Mouse (Mus musculus) kidney, postnatal 25 days (tissue): Measurements from ENCODE around the gene Olfr74.
"Not testable (repeated sequence)": the region's sequence is repeated elsewhere in the genome, so short reads cannot be mapped to it uniquely, and the experiment has no call there.

Experiments
- DNase-seq, 2 experiments: peaks; one replicate each; pipeline ENCODE4 v3.0.0; 2021; ENCODE audit warnings: mixed read lengths in 2 of 2

The Olfr74 gene

DNA sequence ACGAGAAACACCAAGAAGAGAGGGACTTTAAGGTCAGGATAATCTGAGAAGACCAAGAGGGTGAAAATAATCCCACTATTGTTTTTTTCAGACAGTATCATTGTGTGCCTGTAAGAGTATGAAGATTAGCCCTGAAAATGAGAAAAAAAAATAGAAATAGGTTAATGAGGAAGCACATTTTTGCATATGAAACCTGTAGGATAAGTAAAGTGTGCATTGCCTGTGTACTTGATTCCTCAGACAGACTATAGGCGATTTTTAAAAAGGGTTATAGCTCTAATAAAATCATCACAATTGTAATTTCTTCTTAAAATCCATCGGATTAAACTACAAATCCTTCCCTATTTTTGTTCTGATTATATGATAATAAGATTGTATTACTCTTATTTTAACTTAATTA is at the start of gene Olfr74:
Gene Olfr74 (minus strand): TSS at position 101 of the 400 bp plus-strand sequence.
- no peak for DNase-seq

DNA sequence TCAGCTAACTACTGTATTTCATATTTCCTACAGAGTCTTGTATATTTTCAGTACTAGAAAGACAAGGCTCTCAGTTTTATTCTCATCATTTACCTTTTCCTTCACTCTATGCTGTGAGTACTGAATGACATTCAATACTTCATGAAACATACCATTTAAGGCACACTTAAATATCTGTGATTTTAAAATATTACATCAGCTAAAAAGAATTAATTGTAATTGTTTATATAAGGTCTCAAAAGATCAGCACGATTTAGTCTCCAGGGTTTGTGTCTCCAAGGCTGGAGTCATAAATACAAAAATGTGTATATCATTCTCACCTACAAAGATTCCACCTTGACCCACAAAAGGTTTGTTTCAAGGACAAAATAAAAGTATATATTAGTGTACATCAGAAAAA is 48.0 kb upstream of the Olfr74 start, which contains the start of gene Olfr1161:
Gene Olfr1161 (plus strand): TSS at position 301 of the 400 bp plus-strand sequence.
- not testable (repeated sequence) for DNase-seq

DNA sequence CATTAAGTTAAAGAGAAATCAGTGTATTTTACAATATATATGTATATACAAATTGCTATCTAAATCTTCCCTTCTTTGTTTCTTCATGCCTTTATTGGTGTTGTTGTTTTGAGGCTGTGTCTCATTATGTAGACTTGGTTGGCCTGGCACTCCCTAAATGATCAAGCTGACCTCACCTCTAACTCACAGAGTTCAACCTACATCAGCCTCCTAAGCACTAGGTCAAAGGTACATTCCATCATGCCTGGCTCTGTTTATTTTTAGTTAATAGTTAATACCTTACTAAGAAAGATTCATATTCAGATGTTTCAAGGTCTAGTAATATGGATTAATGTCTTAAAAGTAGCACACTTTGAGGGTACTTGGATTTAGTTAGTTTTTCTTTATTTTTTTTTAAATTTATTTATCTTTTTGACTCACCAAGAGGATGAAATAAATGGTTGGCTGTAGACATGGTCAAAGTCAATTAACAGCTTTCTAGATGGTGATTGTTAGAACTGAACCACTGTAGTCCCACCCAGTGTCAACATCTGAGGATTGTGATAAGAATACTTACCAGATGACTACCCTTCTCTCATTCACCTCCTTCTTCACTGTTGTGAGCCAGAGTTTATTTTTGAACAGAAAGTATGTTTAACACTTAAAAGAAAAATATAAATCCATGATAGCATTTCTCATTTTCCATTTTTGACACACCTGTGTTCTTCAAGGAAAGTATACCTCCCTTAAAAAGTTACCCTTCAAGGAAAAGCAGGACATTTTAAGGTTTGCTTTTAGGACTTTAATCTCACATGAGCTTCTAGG is 33.3 kb upstream of the Olfr74 start, which contains the start of gene Olfr1160:
Gene Olfr1160 (minus strand): TSS at position 754 of the 804 bp plus-strand sequence.
- no peak for DNase-seq

DNA sequence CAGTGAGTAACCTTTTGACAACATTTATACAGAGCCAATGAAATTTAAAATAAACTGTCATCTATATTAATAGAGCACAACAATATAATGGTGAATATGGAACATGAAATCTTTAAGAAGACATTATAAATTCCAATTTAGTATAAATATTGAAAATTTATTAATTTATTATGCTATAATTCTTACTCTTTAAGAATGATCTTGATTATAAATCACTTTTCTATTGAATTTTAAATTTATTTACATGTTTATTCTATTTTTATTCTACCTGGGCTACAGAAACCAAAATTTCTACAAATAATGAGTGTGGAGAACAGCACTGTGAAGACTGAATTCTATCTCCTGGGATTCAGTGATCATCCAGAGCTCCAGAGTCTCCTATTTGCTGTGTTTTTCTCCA is 15.3 kb upstream of the Olfr74 start, which contains the start of gene Olfr1158:
Gene Olfr1158 (plus strand): TSS at position 301 of the 400 bp plus-strand sequence.
- no peak for DNase-seq

DNA sequence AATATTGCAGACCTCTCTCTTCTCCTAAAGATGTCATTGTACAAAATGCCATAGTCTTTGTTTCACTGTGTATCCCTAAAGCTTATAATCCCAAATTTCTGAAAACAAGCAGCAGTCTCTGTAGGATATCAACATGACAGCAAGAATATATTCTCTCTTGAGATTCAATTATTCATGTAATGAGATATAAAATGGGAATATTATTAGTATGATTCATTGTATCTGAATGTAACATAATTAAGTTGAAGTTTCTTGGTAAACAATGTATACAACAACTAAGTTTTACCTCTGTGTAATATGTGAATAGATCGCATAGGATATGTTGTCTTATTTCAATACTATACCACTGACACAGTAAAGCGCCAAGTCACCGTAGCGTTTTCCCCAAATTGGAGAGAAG is 6.3 kb downstream of the Olfr74 start, which contains the start of gene Olfr1157:
Gene Olfr1157 (minus strand): TSS at position 101 of the 400 bp plus-strand sequence.
- DNase-seq = no peak

DNA sequence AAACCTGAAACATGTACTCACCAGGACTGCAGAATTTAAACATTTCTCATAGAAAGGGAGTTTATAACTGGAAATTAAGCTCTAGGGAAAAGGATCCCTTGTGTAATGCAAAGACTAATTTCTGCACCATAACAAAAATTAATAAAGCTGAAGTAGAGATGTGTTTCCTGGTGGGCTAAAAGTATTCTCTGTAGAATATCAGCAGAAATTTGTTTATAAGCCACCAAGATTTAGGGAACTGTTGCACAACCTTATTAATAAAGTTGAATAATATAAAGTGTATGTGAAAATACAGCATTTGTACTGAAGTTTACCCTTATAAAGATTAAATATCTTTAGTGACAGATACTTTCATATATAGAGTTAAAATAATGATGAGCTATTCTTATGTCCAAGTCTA is 21.5 kb downstream of the Olfr74 start, which contains the start of gene Olfr1156:
Gene Olfr1156 (minus strand): TSS at position 101 of the 400 bp plus-strand sequence.
- no peak for DNase-seq

DNA sequence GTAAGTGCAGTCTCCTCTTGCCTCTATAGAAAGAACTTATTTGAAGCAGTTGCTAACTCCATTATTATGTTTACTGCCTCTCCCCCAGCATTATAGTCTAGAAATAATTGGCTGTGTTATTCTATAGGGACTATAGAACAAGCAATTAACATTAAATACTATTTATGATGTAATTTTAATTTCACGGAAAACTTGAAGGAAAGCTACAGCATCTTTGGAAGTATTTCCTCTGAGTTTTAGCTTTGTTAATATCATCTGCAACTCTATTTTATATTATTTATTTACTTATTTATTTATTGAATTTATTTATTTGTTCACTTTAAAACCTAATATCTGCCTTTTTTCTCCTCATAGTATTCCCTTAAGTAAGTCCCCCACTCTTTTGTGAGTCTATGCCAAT is 29.4 kb downstream of the Olfr74 start, which contains the start of gene Olfr1155:
Gene Olfr1155 (minus strand): TSS at position 101 of the 400 bp plus-strand sequence.
- DNase-seq = no peak
